Mouse (Mus musculus) right cerebral cortex, adult 2 months (tissue): ENCODE results near the gene Serpina3i.
"Not testable (repeated sequence)": the region's sequence is repeated elsewhere in the genome, so short reads cannot be mapped to it uniquely, and the experiment has no call there.

Experiments used
- DNase-seq, 2 experiments: peaks; one replicate each; pipeline ENCODE4 v3.0.0; 2021 to 2022; ENCODE audit warnings: low spot score in 2 of 2

Serpina3i gene

DNA sequence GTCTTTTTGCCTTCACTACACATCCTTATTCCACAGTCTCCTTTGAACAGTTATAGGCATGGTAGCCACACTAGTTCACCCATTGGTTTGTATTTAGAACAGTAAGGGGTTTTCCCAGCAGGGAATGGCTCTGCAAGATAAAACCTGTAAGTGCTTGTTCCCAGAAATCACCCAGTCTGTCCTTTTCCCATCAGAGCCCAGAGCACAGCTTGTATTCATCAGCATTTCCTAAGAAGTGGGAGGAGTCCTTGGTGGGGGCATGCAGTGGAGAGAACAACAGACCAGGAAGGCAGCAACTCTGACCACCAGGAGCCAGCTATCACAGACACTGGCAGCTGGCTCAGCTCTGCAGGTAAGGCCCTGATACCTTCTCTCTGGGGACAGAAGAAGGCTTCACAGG, at the start of gene Serpina3i:
Serpina3i (plus strand) TSS at position 260 of the 400 bp plus-strand sequence.
- no peak for DNase-seq

DNA sequence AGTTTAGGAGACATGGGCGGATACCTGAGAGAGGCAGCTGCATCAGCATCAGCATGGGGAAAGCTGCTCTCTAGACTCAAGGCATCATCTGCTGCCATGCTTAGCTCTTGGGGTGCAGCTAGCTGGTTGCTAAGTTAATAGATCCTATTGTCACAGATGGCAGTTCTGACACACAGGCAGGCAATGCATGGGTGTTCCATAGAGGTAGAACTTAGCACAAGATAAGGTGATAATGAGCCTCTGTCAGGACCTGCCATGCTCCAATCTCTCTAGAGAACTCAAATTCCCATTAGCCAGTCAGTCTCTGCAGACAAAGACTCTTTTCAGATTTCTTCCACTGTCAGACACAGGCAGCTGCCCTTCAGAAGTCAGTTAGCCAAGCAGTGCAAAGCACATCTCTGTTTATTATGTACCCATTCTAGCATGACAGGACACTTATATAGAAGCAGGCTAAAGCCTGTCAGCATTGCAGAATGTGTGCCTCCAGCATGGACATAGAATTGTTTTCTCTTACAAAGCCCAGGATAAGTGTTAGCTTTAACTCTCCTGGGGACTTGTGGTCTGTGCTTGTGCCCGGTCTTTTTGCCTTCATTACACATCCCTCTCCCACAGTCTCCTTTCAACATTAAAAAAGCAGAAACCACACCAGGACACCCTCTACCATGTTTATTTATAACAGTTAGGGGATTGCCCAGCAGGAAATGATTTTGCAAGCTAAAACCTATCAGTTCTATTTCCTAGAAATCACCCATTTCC, 49.1 kb upstream of the Serpina3i start:
- no peak for DNase-seq

DNA sequence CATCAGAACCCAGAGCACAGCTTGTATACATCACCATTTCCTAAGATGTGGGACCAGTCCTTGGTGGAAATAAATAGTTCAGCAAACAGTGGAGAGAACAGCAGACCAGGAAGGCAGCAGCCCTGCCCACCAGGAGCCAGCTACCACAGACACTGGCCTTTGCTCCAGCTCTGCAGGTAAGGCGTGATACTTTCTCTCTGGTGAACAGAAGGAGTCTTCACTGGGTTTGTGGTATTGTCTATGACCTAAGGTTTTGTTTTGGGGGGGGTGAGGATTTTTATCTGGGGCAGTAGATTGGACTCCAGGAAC, 48.5 kb upstream of the Serpina3i start, which contains the start of gene Serpina3f:
Serpina3f (plus strand) TSS at position 100 of the 309 bp plus-strand sequence.
- no peak for DNase-seq

DNA sequence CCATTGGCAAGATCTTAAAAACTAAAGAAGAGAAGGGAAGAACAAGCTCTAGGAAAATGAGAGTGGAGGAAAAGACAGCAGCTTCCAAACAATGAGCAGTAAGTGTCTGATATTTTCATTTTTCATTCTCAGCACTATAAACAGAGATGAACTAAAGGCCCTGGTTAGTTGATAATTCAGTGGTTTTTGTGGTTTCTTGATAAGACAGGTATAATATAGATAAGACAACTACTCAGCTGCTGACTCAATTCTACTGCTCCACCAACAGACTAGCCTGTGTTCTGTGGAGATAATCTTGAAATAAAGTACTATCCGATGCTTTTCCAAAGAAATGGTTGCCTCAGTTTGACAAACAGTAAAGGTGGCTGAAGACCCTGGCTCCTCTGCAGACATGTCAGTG, 47.7 kb upstream of the Serpina3i start:
- DNase-seq: no peak

DNA sequence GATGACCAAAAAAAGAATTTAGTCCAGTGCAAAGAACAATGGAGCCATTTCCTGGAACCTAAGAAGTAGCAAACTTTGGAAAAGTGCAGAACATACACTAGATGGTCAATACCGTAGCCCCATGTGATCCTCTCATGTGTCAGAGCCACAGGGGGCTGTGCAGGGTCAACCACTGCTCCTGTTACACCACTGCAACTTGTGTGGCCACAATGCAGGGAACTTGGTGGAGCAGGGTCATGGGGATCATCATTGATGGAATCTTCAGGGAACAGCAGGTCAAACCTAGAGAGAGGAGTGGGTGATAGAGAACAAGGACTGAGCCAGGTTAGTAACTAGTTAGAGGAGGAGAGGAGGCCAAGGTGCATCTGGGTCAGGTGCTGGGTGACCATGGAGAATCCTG, 41.3 kb upstream of the Serpina3i start:
- DNase-seq: no peak

DNA sequence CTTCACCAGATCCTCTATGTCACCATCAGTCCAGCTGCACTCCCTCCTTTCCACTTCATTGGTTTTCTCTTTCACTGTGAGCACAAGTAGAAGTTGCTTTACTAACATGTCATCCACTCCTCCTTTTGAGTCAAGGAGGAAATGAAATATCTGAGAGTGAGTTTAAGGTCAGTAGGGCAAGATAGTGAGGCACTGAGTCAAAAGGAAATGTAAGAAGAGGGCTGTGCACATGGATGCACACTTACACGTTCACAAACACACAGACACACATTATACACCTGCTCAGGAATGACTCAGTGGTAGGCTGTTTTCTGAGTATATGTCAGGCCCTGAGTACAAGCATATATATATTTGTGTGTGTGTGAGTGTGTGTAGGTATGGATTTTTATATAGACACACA, 39.2 kb upstream of the Serpina3i start:
- no peak for DNase-seq

DNA sequence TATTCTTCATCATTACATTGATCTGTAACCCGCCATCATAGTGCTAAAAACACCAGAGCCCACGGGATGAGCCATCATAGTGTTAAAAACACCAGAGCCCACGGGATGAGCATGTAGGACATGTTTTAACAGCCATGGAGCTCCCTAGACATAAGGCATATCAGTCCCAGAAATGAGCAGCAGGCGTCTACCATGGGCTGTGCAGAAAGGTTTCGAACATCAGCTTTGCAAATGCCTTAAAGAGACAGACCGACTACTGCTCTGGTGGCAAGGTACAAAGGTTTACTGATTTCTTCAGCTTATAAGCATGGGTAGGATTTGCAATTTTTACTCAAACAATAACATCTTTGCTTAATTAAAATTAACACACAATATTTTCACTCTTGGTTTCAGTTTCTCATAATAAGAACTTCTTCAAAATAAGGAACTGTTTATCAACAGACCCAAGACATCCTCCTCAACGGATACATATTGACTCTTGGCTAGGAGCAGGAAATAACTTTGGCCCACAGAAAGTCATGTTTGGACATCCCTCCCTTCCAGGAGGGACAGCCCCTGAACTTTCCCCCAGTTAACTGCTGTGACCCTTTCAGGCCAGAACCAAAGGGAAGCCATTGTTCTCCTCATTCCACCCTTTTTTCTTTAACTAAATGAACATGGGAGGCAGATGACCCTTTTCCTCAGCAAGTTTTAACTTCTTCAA, 38.2 kb upstream of the Serpina3i start:
- DNase-seq: no peak

DNA sequence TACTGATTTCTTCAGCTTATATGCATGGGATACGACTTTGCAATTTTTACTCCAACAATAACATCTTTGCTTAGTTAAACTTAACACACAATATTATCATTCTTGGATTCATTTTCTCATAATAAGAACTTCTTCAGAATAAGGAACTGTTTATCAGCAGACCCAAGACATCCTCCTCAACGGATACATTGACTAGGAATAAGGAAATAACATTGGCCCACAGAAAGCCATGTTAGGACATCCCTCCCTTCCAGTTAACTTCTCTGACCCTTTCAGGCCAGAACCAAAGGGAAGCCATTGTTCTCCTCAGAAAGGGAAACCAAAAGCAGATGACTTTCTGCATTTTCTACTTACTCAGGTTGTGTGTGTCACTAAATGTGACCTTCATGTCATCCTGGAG, 32.2 kb upstream of the Serpina3i start:
- DNase-seq: no peak

DNA sequence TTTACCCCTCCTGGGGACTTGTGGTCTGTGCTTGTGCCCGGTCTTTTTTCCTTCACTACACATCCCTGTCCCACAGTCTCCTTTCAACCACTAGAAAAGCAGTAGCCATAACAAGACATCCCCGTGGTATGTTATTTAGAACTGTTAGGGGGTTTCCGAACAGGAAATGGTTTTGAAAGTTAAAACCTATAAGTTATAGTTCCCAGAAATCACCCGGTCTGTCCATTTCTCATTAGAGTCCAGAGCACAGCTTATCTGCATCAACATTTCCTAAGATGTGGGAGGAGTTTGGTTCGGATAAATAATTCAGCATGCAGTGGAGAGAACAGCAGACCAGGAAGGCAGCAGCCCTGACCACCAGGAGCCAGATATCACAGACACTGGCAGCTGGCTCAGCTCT, 27.0 kb upstream of the Serpina3i start, which contains the start of gene Serpina3g:
Serpina3g (plus strand) TSS at position 331 of the 400 bp plus-strand sequence.
- no peak for DNase-seq

DNA sequence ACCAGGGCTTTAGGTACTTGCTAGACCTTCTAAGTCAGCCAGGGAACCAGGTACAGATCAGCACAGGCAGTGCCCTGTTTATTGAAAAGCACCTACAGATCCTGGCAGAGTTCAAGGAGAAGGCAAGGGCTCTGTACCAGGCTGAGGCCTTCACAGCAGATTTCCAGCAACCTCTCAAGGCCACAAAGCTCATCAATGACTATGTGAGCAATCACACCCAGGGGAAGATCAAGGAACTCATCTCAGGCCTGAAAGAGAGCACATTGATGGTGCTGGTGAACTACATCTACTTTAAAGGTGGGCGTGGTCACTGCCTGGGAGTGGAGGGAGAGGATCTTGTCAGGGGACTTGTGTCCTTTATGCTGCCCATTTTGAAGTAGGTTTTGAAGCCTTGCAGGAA, 24.9 kb upstream of the Serpina3i start:
- DNase-seq: not testable (repeated sequence)

DNA sequence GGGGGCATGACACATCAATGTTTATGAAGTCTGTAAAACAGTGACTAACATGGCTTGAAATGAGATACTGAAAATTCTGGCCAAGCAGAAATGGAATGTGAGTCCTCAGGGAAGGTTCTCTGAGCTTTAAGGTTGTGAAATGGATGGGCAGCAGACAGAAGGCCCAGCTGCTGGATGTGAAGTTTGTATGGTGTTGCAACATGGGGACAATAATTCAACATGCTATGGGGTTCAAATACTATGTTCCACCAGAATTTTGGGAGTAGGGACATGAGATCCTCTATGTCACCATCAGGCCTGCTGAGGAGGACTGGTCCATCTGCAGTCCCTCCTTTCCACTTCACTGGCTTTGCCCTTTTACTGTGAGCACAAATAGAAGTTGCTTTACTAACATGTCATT, 19.6 kb upstream of the Serpina3i start:
- DNase-seq: no peak

DNA sequence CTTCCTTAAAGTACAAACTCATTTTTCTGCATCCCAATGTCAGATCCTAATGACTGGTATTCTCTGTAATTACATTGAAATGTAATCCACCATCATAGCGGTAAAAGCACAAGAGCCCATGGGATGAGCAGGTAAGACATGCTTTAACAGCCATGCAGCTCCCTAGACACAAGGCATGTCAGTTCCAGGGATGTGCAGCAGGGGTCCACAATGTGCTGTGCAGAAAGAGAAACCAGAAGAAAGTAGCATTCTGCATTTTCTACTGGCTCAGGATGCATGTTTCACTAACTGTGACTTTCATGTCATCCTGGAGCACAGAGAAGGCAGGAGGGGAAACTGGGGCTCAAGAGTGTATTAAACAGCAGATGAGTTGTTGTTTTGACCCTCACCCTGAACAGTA, 17.8 kb upstream of the Serpina3i start:
- DNase-seq: peak; percentile 21 to 44

DNA sequence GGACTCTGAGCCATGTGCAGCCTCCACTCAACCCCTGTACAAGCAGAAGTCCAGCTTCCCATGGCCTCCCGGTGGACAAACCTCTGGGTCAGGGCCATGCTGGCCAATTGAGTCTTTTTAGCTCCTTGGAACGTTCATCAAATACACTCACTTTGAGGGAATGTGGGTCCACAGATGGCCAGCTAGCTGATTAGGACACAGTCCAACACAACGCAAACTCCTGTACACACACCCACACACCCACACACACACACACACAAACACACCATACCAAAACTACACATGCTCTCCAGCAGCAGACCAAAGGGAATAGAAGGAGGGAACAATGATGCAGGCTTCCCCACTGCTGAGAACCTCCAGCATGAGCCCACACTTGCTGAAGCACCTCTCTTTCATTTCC, 17.3 kb upstream of the Serpina3i start:
- DNase-seq: peak; percentile 31 to 40

DNA sequence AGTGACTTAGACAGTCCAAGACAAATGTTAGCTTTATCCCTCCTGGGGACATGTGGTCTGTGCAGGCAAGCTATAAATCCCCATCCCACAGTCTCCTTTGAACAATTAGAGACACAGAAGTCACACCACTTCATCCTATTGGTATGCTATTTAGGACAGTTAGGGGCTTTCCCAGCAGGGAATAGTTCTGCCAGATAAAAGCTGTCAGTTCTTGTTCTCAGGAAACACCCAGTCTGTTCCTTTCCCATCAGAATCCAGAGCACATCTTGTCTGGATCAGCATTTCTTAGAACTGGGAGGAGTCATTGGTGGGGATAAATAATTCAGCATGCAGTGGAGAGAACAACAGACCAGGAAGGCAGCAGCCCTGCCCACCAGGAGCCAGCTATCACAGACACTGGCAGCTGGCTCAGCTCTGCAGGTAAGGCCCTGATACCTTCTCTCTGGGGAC, 15.3 kb upstream of the Serpina3i start:
- DNase-seq: no peak

DNA sequence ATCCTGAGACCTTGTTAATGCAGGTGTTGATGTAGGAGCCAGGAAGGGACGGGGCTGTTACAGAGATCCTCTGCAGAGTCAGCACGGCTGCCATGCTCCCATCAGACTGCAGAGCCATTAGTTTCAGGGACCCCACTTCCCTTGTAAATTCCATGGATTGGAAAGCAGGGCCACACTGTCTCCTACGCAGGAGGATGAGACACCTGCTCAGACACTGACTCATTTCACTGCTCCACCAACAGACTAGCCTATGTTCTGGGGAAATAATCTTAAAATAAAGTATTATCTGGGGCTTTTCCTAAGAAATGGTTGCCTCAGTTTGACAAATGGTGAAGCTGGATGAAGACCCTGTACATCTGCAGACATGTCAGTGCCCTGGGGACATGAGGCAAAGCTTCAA, 14.7 kb upstream of the Serpina3i start:
- DNase-seq: peak; percentile 15 to 26

DNA sequence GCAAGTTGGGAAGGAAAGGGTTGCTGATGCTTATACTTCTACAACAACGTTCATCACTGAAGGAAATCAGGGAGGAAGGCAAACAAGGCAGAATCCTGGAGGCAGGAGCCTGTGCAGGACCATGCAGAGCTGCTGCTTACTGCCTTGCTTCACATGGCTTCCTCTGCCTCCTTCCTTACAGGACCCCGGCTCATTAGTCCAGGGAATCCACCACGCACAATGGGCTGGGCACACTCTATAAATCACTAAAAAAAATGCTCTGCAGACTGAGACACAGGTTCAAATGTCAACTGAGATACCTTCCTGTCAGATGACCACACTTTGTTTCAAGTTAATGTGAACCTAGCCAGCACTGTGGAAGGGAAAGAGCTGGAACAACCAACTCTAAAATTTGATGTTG, 1.9 kb upstream of the Serpina3i start:
- DNase-seq: no peak

DNA sequence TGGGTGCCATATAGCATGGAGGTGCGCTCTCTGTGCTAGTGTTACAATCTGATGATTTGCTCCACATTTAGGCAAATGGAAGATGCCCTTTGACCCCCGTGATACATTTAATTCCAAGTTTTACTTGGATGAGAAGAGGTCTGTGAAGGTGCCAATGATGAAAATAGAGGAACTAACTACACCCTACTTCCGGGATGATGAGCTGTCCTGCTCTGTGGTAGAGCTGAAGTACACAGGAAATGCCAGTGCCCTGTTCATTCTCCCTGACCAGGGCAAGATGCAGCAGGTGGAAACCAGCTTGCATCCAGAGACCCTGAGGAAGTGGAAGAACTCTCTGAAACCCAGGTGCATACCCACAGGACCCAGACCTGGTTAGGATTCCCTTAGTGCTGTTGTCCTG, 3.5 kb downstream of the Serpina3i start:
- DNase-seq: no peak

DNA sequence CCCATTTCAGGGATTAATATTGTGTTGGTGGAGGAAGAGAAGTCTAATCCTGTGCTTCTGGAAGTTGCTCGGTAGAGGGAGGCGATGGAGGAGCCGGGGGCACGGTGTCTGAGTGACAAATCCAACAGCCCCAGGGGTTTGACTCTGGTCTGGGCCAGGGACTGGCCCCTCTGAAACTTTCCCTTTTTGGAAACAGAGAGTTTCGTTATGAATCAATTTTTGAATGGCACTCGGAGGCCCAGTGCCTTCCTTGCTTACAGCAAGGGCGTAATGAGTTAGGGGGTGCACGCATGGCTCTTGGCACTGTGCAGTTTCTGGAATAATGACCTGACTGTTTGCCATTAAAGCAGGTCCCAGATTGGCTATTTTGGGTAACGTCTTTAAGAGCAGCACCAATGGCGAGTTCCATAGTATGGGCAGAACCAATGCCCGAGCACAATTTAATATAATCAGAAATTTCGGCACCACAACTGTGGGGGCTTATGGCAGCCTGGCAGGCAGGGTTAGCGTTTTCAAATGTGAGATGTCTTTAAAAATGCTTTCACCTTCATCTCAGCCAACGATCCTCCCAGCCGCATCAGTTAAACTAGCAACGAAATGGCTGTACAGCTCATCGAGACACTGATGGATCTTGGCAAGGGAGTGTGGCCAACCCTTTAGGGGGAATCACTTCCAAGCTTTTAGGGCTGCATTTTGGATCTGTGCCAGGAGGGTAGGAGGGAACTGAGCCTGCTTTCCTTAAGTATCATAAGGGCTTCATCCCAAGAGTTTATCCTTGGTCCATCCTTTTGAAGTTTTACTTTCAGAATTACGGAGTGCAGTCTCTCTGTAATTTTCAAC, 15.5 kb downstream of the Serpina3i start:
- DNase-seq: no peak

DNA sequence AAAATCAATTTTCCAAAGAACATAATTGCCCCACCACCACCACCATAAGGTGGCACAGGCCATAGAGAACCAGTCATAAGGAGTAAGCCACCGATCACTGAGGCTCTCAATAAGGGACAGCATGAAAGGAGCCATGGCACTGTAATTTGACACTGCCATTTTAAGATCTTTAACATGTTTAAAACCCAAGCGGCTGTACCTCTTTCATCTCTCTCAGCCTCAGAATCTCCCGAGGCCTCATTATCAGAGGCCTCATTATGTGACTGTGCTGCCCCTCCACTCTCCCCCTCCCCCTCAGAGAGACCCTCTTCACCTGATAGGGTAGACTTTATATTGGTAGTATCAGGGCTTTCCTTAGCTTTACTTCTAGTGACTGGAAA, 16.1 kb downstream of the Serpina3i start:
- no peak for DNase-seq

DNA sequence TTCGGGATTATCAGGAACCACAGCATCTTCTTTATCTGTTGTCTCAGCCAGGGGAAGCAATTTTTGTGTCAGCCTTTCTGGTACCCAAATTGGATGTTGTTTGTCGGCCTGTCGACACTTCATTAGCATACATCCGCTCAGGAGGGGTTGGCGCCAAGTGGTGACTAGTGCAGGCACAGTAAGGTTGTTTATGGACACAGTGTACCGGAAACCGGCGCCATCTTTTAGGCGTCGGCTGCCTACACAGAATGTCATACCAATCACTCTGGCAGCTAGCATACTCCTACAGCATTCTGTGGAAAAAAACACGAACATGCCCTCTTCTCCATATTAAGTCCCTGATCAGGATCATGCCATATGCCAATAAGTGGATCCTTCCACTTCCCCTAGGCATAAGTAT, 20.5 kb downstream of the Serpina3i start:
- DNase-seq: no peak

DNA sequence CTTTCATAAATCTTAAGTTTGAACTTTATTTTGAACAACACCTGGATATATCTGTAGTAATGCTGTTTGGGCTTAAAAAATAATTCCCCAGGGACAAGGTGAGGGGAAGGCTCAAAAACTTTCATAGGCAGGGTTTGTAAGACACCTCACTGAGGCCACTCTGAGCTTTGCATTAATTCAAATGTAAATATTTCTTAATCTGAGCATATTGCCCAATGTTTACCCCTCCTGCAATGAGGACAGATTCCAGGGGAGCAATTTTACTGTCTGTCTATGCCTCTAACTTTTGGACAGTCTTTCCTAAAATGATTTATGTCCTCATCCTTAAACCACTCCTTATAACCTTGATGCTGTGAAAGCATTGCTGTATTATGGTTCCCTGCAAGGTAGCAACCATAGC, 25.4 kb downstream of the Serpina3i start:
- DNase-seq: no peak

DNA sequence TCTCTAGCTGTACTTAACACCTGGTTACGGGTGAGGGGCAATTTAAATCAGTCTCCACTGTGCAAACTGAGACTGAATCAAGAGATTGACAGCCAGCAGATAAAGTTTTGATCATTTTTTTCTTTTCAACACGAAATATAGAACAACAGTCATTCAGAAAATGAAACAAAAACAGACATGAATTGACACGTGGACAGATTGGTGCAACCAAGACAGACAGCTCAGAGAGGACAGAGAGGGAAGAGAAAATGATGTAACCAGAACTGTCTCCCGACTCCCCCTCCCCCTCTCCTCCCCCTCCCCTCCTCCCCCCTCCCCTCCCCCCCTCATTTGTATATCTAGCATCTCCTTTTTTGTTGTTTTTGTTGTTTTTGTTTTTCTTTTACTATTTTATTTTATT, 26.9 kb downstream of the Serpina3i start:
- DNase-seq: no peak
